In the genomic region with DNA sequence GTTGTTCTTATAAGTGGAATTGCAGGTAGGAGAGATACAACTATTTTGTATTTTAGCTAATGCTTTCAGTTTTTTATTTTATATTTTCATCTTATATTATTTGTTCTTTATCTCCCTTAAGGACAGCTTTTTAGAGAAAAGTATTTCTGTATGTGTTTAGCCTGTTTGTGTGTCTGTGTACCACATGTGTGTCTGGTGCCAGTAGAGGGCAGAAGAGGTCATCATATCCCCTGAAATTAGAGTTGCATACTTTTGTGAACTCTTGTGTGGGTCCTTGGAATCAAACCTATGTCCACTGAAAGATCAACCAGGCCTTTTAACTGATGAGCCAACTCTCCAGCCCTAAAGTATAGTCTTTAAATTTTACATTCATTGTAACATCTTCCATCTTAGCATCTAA, we compare ENCODE assay signal across 11 mouse cellular contexts. TPM values are rescaled to one million over a fixed set of nuclear protein-coding genes. Genes with fewer than 3 reads are reported as not detected.
DNase-seq lines count a peak whose midpoint lies in the region; ATAC-seq and TF ChIP-seq lines count a peak whose summit lies in the region.
"Had no signal": no experiment of that assay in that cellular context is flagged by ENCODE, and none has a peak within 500 bp of the region (broad histone marks: within the 10 kb centered on the region; RNA-seq: fewer than 3 reads in every experiment).

No protein-coding gene starts in this region.

- ATAC-seq in kidney, postnatal 0 days (replicated peaks; ENCODE audit: low FRiP score, low read depth) = no peak

- no peak overlapping the region for H3K27ac ChIP-seq in kidney, postnatal 0 days
- no peak overlapping the region for H3K27ac ChIP-seq in CH12.LX (ENCODE audit: insufficient read depth, low read depth)
- H3K27ac ChIP-seq: liver, embryonic 15.5 days had no signal

- no peak overlapping the region for H3K4me3 ChIP-seq in kidney, postnatal 0 days (replicated peaks; ENCODE audit: low read depth, low read length)
- H3K4me3 ChIP-seq in CH12.LX (replicated peaks in 1 of 3; ENCODE audit: low read depth in 2 of 3, low read length in 2 of 3, poor library complexity in 1 of 3) = no peak overlapping the region
- H3K4me3 ChIP-seq: erythroblast, embryonic 14.5 days; liver, embryonic 15.5 days had no signal

- peak; percentile 42; the same call in 1 of the 2 replicates for TF ChIP-seq CTCF in kidney, postnatal 0 days (IDR thresholded peaks at IDR 0.05; ENCODE audit: low read depth)
- TF ChIP-seq CTCF in CH12.LX (conservative IDR thresholded peaks at IDR 0.05 in 1 of 2, IDR thresholded peaks at IDR 0.05 in 1 of 2; ENCODE audit: low read depth in 2 of 2, low read length in 2 of 2) = peak in 1 of 2 experiments; percentile 50; a peak in 2 of 4 replicates

- no peak for TF ChIP-seq EP300 in CH12.LX (IDR thresholded peaks at IDR 0.05; ENCODE audit: low read length)

- H3K9ac ChIP-seq in kidney, postnatal 0 days (ENCODE audit: low read depth, low read length) = no peak overlapping the region
- no peak overlapping the region for H3K9ac ChIP-seq in CH12.LX (ENCODE audit: insufficient read depth, low read depth)
- H3K9ac ChIP-seq: liver, embryonic 15.5 days had no signal

- no peak for TF ChIP-seq POLR2A in CH12.LX (IDR thresholded peaks at IDR 0.05; ENCODE audit: low read depth, low read length)

- no peaks in the 10 kb centered on the region for H3K27me3 ChIP-seq in kidney, postnatal 0 days (ENCODE audit: insufficient read depth, low read length)
- H3K27me3 ChIP-seq in CH12.LX (replicated peaks) = no peaks in the 10 kb centered on the region
- H3K27me3 ChIP-seq: liver, embryonic 15.5 days had no signal

- no peak for DNase-seq in kidney, postnatal 0 days (ENCODE audit: low spot score)
- no peak for DNase-seq in kidney, postnatal 25 days
- DNase-seq in 416B (ENCODE audit: low read depth) (peak; percentile 46), CH12.LX (ENCODE audit: extremely low read depth) (peak; percentile 15)
- peak; percentile 4 for DNase-seq in c-Kit-positive CD71-negative TER-119-negative erythroid progenitor cells, embryonic 14.5 days (ENCODE audit: low read depth)
- no peak for DNase-seq in frontal cortex, postnatal 25 days (ENCODE audit: low spot score in 2 of 2)
- no peak for DNase-seq in gastrocnemius, adult 8-10 months (ENCODE audit: low spot score in 2 of 2)
- DNase-seq: adrenal gland, postnatal 10 days; kidney, adult 18-20 months had no signal

- H3K36me3 ChIP-seq in kidney, postnatal 0 days (ENCODE audit: insufficient read depth, low read length) = peaks cover 58% of the 10 kb centered on the region
- peaks cover 35 to 83% of the 10 kb centered on the region in 2 experiments for H3K36me3 ChIP-seq in CH12.LX (replicated peaks in 1 of 2; ENCODE audit: control insufficient read depth in 1 of 2, insufficient read depth in 1 of 2, low read length in 1 of 2)

- peak; percentile 12 for TF ChIP-seq RAD21 in CH12.LX (IDR thresholded peaks at IDR 0.05; ENCODE audit: low read depth, low read length)

- H3K4me2 ChIP-seq in kidney, postnatal 0 days (ENCODE audit: low read length) = no peak overlapping the region
- no peak overlapping the region for H3K4me2 ChIP-seq in CH12.LX (ENCODE audit: insufficient read depth, low read depth, poor library complexity, severe bottlenecking)
- H3K4me2 ChIP-seq: liver, embryonic 15.5 days had no signal

- in situ Hi-C loops in CH12.LX (cut with MboI; ENCODE audit: low pct_ligation_motif_present, low pct_unique_long_range_greater_than_20kb, low sequenced_read_pairs) = no loop called here

- no peaks in the 10 kb centered on the region for H3K9me3 ChIP-seq in kidney, postnatal 0 days (replicated peaks; ENCODE audit: low read length)
- no peaks in the 10 kb centered on the region for H3K9me3 ChIP-seq in CH12.LX (replicated peaks; ENCODE audit: low read length)
- H3K9me3 ChIP-seq: liver, embryonic 15.5 days had no signal

- dilution Hi-C loops in CH12.LX (cut with MboI; ENCODE audit: extremely low pct_ligation_motif_present, extremely low pct_unique_long_range_greater_than_20kb, low sequenced_read_pairs) = no loop called here

- H3K4me1 ChIP-seq in kidney, postnatal 0 days (replicated peaks; ENCODE audit: insufficient read depth, low read length) = no peaks in the 10 kb centered on the region
- no peaks in the 10 kb centered on the region for H3K4me1 ChIP-seq in CH12.LX (ENCODE audit: control insufficient read depth in 1 of 2, insufficient read depth in 2 of 2)
- H3K4me1 ChIP-seq: liver, embryonic 15.5 days had no signal

- no peaks in the 10 kb centered on the region for H3K79me2 ChIP-seq in CH12.LX (replicated peaks; ENCODE audit: control insufficient read depth, extremely low read depth, insufficient read depth, poor library complexity, severe bottlenecking)

TF ChIP-seq in CH12.LX, 34 proteins besides CTCF, POLR2A, EP300 and RAD21:
- peak; percentile 30 for TF ChIP-seq SMC3 (IDR thresholded peaks at IDR 0.05; ENCODE audit: low read depth, low read length)
- TF ChIP-seq POLR2AphosphoS2 (IDR thresholded peaks at IDR 0.05; ENCODE audit: low read depth, low read length) = no peak
- no peak for TF ChIP-seq TCF12 (IDR thresholded peaks at IDR 0.05; ENCODE audit: low read depth, low read length)
- TF ChIP-seq KAT2A (IDR thresholded peaks at IDR 0.05; ENCODE audit: insufficient replicate concordance, low read length) = no peak
- no peak for TF ChIP-seq MAFK (IDR thresholded peaks at IDR 0.05; ENCODE audit: insufficient replicate concordance, low read length)
TF ChIP-seq in CH12.LX: peak in this region for 1.

RNA-seq across cellular contexts. Expression of a gene that starts 35.9 kb away (rescaled TPM):
- 23.7 and 24.5 TPM in 2 replicates for polyA plus RNA-seq in kidney, postnatal 0 days (2015; fragmentation: Nextera tagmentation; extraction: Ambion mirVana)
- total RNA-seq in CH12.LX (2012; rRNA removed) (34.9 and 35.8 TPM in 2 replicates), CH12.LX (2014; rRNA removed) (35.5 and 41.6 TPM in 2 replicates)
- 87.1 and 104 TPM in 2 replicates for polyA plus RNA-seq in CH12.LX (2012; ENCODE audit: insufficient read length, low read depth)
- 10 to 100 TPM; 19.6 to 27.3 (median 25.4) TPM for total RNA-seq in gastrocnemius, adult 8-10 months (2022)

RNA-seq across cellular contexts. Expression of a gene that starts 55.9 kb away (rescaled TPM):
- polyA plus RNA-seq in kidney, postnatal 0 days (2015; fragmentation: Nextera tagmentation; extraction: Ambion mirVana) = 42.3 and 45.7 TPM in 2 replicates
- total RNA-seq in CH12.LX (2012; rRNA removed) (8.9 TPM in 2 replicates), CH12.LX (2014; rRNA removed) (17.7 and 18.4 TPM in 2 replicates)
- 15.0 and 15.8 TPM in 2 replicates for polyA plus RNA-seq in CH12.LX (2012; ENCODE audit: insufficient read length, low read depth)
- total RNA-seq in gastrocnemius, adult 8-10 months (2022) = under 1 TPM; 0.27 to 0.88 (median 0.44) TPM

Comparison
In these comparisons a context has a peak if more than half of its experiments do, and no peak if none do; other contexts are left out.
1. DNase-seq: peak in 416B (single experiment), CH12.LX (single experiment) and c-Kit-positive CD71-negative TER-119-negative erythroid progenitor cells, embryonic 14.5 days (single experiment); none in kidney, postnatal 0 days (single experiment), kidney, postnatal 25 days (0 of 2), frontal cortex, postnatal 25 days (0 of 2) and gastrocnemius, adult 8-10 months (0 of 2).
2. RNA of a gene that starts 55.9 kb away (total RNA-seq): 8.9 to 18.4 TPM in CH12.LX; 0.27 to 0.88 TPM in gastrocnemius, adult 8-10 months; every median in the first group is over 4 times any median in the second.